Mouse (Mus musculus) MEL (cell line): ENCODE measurements around the gene Lrrc47.

Experiments
- ETS1 ChIP-seq: IDR thresholded peaks from 2 replicates; pipeline ENCODE4 v1.6.1; 2012; ENCODE audit warnings: low read depth, mild to moderate bottlenecking, inconsistent platforms, low read length, improper control_type of control experiment, moderate library complexity
- HCFC1 ChIP-seq: IDR thresholded peaks from 2 replicates; pipeline ENCODE4 v1.6.1; 2012; ENCODE audit warnings: low read depth, mild to moderate bottlenecking, inconsistent platforms, low read length, improper control_type of control experiment, moderate library complexity
- MAFK ChIP-seq: IDR thresholded peaks from 2 replicates; pipeline ENCODE4 v1.6.1; 2011; ENCODE audit warnings: low read depth, mild to moderate bottlenecking, low read length, improper control_type of control experiment, borderline replicate concordance
- MAX ChIP-seq: IDR thresholded peaks from 2 replicates; pipeline ENCODE4 v1.6.1; 2011; ENCODE audit warnings: low read length, improper control_type of control experiment
- POLR2A ChIP-seq, 2 experiments: IDR thresholded peaks; 2 replicates each; pipeline ENCODE4 v1.6.1; 2011 to 2012; ENCODE audit warnings: low read length in 2 of 2, mild to moderate bottlenecking in 2 of 2, control low read depth in 1 of 2, improper control_type of control experiment in 1 of 2, low read depth in 1 of 2, moderate library complexity in 1 of 2; ENCODE audit not compliant: control insufficient read depth in 1 of 2, insufficient read depth in 1 of 2, poor library complexity in 1 of 2

DNA sequence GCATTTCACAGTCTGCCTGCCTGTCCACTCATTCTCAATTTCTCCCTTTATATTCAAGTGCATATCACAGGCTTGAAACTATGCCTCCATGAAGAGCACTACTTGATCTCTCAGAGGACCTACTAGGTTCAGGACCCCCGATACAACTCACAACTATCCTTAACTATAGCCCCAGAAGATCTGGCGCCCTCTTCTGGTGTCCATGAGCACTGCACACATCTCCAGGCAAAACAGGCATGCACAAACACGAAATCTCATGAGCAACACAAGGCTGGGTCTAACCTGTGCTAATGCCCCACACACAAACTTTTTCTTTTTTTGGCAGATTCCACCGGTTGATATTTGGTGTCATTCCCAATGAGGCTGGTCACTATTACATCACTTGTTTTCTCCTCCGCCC, 34.3 kb downstream of the Lrrc47 start:
- no peak for TF ChIP-seq POLR2A (IDR thresholded peaks at IDR 0.05; ENCODE audit: control insufficient read depth in 1 of 2, insufficient read depth in 1 of 2, low read depth in 1 of 2, low read length in 2 of 2, poor library complexity in 1 of 2)
- TF ChIP-seq MAX: no peak
- no peak for TF ChIP-seq ETS1
- no peak for TF ChIP-seq HCFC1
- no peak for TF ChIP-seq MAFK
